Mouse (Mus musculus): ENCODE measurements around the gene Ubxn6.

DNA sequence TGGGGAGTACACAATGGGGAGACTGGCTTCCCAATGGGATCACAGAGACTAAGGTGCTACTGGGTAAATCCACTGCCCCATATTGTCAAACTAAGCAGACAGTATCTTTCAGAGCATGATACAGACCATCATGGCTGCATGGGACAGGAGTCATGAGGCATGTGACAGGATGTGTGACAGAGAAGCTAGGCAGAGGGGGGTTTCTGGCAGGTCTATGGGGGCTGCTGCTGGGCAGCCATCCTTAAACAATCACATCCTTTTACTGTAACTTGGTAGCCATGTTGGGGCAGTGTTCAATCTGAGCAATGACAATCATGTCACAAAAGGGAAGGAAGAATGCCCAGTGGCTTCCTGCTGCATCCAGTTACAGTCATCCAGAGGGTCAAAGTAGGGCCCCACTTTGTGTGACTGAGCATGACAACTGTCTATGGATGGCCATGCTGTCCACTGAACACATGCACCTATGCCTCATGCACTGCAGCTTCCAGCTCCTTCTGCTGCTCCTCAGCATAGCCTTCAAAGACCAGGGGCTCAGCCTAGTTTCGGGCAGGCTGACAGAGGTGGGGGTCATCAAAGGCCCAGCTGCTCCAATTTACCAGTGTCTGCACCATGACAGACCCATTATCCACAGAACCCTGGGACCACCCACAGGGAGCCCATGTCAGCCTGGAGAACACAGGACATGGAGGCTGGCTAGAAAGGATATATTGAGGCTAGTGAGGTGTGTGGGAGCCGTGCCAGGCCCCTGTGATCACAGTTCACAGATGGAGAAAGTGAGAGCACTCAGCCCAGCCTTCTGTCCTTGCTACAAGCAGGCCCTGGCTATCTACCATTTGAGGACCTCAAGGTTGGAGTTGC, 52.5 kb downstream of the Ubxn6 start:
- TF ChIP-seq EP300 (IDR thresholded peaks at IDR 0.05; ENCODE audit: low read depth in 1 of 2, low read length in 2 of 2) (no peak), JUND (IDR thresholded peaks at IDR 0.05; ENCODE audit: low read depth, low read length) (no peak), GATA1 (IDR thresholded peaks at IDR 0.05; ENCODE audit: low read depth, low read length) (no peak), UBTF (IDR thresholded peaks at IDR 0.05; ENCODE audit: borderline replicate concordance, insufficient read depth, low read depth, low read length) (no peak), POLR2A (IDR thresholded peaks at IDR 0.05; ENCODE audit: control insufficient read depth in 1 of 2, insufficient read depth in 1 of 2, low read depth in 1 of 2, low read length in 2 of 2, poor library complexity in 1 of 2) (no peak), TAL1 (IDR thresholded peaks at IDR 0.05; ENCODE audit: low read length) (no peak), CTCF (IDR thresholded peaks at IDR 0.05 in 2 of 3, conservative IDR thresholded peaks at IDR 0.05 in 1 of 3; ENCODE audit: control insufficient read depth in 1 of 3, insufficient read depth in 1 of 3, low read depth in 2 of 3, low read length in 3 of 3, poor library complexity in 1 of 3, severe bottlenecking in 1 of 3) (no peak), POLR2AphosphoS5 (IDR thresholded peaks at IDR 0.05; ENCODE audit: borderline replicate concordance, low read depth, low read length) (no peak), GABPA (IDR thresholded peaks at IDR 0.05; ENCODE audit: low read depth, low read length) (no peak), MAFK (IDR thresholded peaks at IDR 0.05; ENCODE audit: borderline replicate concordance, low read depth, low read length) (no peak), BHLHE40 (IDR thresholded peaks at IDR 0.05; ENCODE audit: borderline replicate concordance, low read depth, low read length) (no peak), RAD21 (IDR thresholded peaks at IDR 0.05; ENCODE audit: low read depth, low read length) (no peak), ZNF384 (IDR thresholded peaks at IDR 0.05; ENCODE audit: low read depth, low read length) (no peak)

Data from MEL (cell line).